Mouse (Mus musculus): ENCODE results near the gene Fam126b.
"Not testable (repeated sequence)": the region's sequence is repeated elsewhere in the genome, so short reads cannot be mapped to it uniquely, and the experiment has no call there.

DNA sequence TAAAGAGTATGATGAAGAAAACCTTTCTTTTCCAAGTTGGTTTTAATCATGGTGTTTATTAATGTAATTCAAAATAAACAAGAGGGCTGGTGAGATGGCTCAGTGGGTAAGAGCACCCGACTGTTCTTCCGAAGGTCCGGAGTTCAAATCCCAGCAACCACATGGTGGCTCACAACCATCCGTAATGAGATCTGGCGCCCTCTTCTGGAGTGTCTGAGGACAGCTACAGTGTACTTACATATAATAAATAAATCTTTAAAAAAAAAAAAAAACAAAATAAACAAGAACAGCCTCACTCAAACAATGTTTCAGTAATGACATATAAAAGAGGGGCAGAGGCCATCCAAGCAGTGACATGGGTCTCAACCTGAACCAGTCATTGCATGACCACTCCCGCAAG lies 25.8 kb downstream of the Fam126b start:
- not testable (repeated sequence) for TF ChIP-seq GATA1 (IDR thresholded peaks at IDR 0.05; ENCODE audit: borderline replicate concordance, low read length); FLI1 (IDR thresholded peaks at IDR 0.05; ENCODE audit: low read length)

All from megakaryocyte, embryonic 14.5 days (primary cell).